Mouse (Mus musculus) liver, adult 2 months (tissue): Measurements from ENCODE around the gene Prr14l. TPM values are rescaled to one million over a fixed set of nuclear protein-coding genes. Genes with fewer than 3 reads are reported as not detected.
A peak's percentile ranks its signal among the peaks of the same experiment; 100 is the strongest.

Experiments
- DNase-seq: peaks from one replicate; pipeline ENCODE4 v3.0.0-alpha.2; 2011; ENCODE audit warnings: low read depth, low spot score; ENCODE audit errors: extremely low read depth
- H3K27ac ChIP-seq: fragments of 200-500 bp; replicated peaks from 2 replicates; pipeline ENCODE4 v1.5.1; 2012; ENCODE audit warnings: low read depth, mild to moderate bottlenecking, control low read depth, inconsistent platforms, low read length; ENCODE audit not compliant: insufficient read depth
- H3K27me3 ChIP-seq: fragments of 200-500 bp; 2 replicates; pipeline ENCODE4 v1.6.1; 2012; ENCODE audit warnings: mild to moderate bottlenecking, moderate library complexity, low read length, inconsistent platforms; ENCODE audit not compliant: control insufficient read depth, insufficient read depth
- H3K36me3 ChIP-seq: fragments of 200-500 bp; 2 replicates; pipeline ENCODE4 v1.6.1; 2012; ENCODE audit warnings: low read length, inconsistent platforms; ENCODE audit not compliant: control insufficient read depth, insufficient read depth
- H3K4me1 ChIP-seq: fragments of 200-500 bp; 2 replicates; pipeline ENCODE4 v1.6.1; 2011; ENCODE audit warnings: low read length; ENCODE audit not compliant: control insufficient read depth, insufficient read depth
- H3K4me3 ChIP-seq: fragments of 200-500 bp; 2 replicates; pipeline ENCODE4 v1.5.1; 2011; ENCODE audit warnings: low read depth, mild to moderate bottlenecking, control low read depth, low read length, moderate library complexity; ENCODE audit not compliant: insufficient read depth
- H3K79me2 ChIP-seq: fragments of 200-500 bp; 2 replicates; pipeline ENCODE4 v1.6.1; 2012; ENCODE audit warnings: inconsistent platforms, mild to moderate bottlenecking, low read length, moderate library complexity; ENCODE audit not compliant: control insufficient read depth, insufficient read depth
- H3K9ac ChIP-seq: fragments of 200-500 bp; 2 replicates; pipeline ENCODE4 v1.6.1; 2012; ENCODE audit warnings: low read depth, mild to moderate bottlenecking, control low read depth, inconsistent platforms, low read length
- CTCF ChIP-seq: fragments of 200-500 bp; IDR thresholded peaks from 2 replicates; pipeline ENCODE4 v1.5.1; 2011; ENCODE audit warnings: low read depth, low read length, control low read depth
- POLR2A ChIP-seq: fragments of 200-500 bp; IDR thresholded peaks from 2 replicates; pipeline ENCODE4 v1.6.1; 2011; ENCODE audit warnings: low read length, control low read depth; ENCODE audit not compliant: insufficient read depth; ENCODE audit errors: extremely low read depth
- WGBS: fragments of 180-500 bp; shearing (Covaris S2); methylation state at CpG from one replicate; pipeline ENCODE4 v1.1.7; 2018; 5-methylcytosine and 5-hydroxymethylcytosine counted together
- polyA plus RNA-seq: library from polyadenylated mRNA; depleted of rRNA; stranded (reverse); fragments of >200 nt; gene quantifications from 2 replicates; pipeline ENCODE4 v1.2.3, GENCODE M21; 2012; rRNA removed
- total RNA-seq: library from RNA; depleted of rRNA; stranded (reverse); fragments of >200 nt; gene quantifications from 2 replicates; pipeline ENCODE4 v1.2.3, GENCODE M21; 2014; rRNA removed

Gene Prr14l
- total RNA-seq, result 10.0 and 13.9 TPM in 2 replicates
- 8.7 and 15.7 TPM in 2 replicates for polyA plus RNA-seq

- H3K9ac ChIP-seq, result peak within 1 kb of the TSS; percentile 99
- peak within 1 kb of the TSS; percentile 96 for H3K4me3 ChIP-seq
- WGBS, result under 1% methylated on average over 51 of the region's 51 CpGs
- DNase-seq, result peak; percentile 83
- peaks cover 22% of the 10 kb centered on the region; the same call in 1 of the 2 replicates for H3K79me2 ChIP-seq
- no peaks in the 10 kb centered on the region for H3K27me3 ChIP-seq
- no peaks in the 10 kb centered on the region for H3K36me3 ChIP-seq
- H3K27ac ChIP-seq, result peak within 1 kb of the TSS; percentile 83
- peaks cover 9% of the 10 kb centered on the region for H3K4me1 ChIP-seq
- TF ChIP-seq POLR2A (peak; percentile 83), CTCF (no peak)
These were observed at the start of gene Prr14l for GRCm38 (mm10) chr5:32853731-32854507. Gene Prr14l (minus strand): TSS chr5:32854256.

DNA sequence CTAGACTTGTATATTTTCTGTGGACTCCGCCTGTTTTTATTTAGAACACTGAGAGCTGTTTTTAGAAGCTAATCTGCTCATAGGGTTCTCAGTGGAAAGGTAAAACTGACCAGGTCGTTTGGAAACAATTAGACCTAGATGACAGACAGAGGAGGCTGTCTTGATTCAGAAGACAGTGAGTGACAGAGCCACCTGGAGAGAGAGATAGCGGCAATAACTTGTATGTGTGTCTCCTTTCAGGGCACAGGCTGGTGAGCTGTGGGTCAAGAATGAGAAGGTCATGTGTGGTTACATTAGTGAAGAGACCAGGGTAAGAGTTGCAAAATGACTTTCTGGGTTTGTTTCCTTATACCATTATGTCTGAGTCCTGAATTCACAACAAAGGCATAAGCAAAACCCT lies 32.7 kb upstream of the Prr14l start:
- WGBS, result 77% methylated on average over 3 of the region's 3 CpGs

GRCm38 (mm10) chr5:32872346-32872745 lies 18.3 kb upstream of the Prr14l start:
- H3K36me3 ChIP-seq, result peaks cover 31% of the 10 kb centered on the region
- TF ChIP-seq POLR2A (no peak), CTCF (no peak)
- H3K4me3 ChIP-seq, result no peak overlapping the region
- H3K27me3 ChIP-seq, result no peaks in the 10 kb centered on the region
- no peak overlapping the region for H3K27ac ChIP-seq
- no peaks in the 10 kb centered on the region for H3K79me2 ChIP-seq
- WGBS, result 97% methylated on average over 5 of the region's 5 CpGs
- H3K9ac ChIP-seq, result no peak overlapping the region
- H3K4me1 ChIP-seq, result no peaks in the 10 kb centered on the region
- no peak for DNase-seq

More for the DNA sequence above, 32.7 kb upstream of the Prr14l start:
- H3K79me2 ChIP-seq, result no peaks in the 10 kb centered on the region
- H3K4me3 ChIP-seq, result no peak overlapping the region
- TF ChIP-seq POLR2A, result no peak
- no peak for TF ChIP-seq CTCF
- H3K27me3 ChIP-seq, result no peaks in the 10 kb centered on the region
- no peaks in the 10 kb centered on the region for H3K4me1 ChIP-seq
- H3K27ac ChIP-seq, result no peak overlapping the region
- H3K9ac ChIP-seq, result no peak overlapping the region
- no peak for DNase-seq
- peaks cover 32% of the 10 kb centered on the region for H3K36me3 ChIP-seq

- Histone ChIP-seq H3K27ac (no peak overlapping the region), H3K79me2 (no peaks in the 10 kb centered on the region; the same call in 1 of the 2 replicates), H3K36me3 (peaks cover 24% of the 10 kb centered on the region), H3K9ac (no peak overlapping the region), H3K4me1 (peaks cover 3% of the 10 kb centered on the region; the same call in 1 of the 2 replicates), H3K27me3 (no peaks in the 10 kb centered on the region), H3K4me3 (no peak overlapping the region)
- TF ChIP-seq POLR2A (no peak), CTCF (no peak)
- no peak for DNase-seq
- WGBS, result 96% methylated on average over 5 of the region's 5 CpGs
These were observed 15.5 kb upstream of the Prr14l start for GRCm38 (mm10) chr5:32869389-32870024.

- Histone ChIP-seq H3K79me2 (no peaks in the 10 kb centered on the region; the same call in 1 of the 2 replicates), H3K4me1 (peaks cover 4% of the 10 kb centered on the region; the same call in 1 of the 2 replicates), H3K36me3 (peaks cover 8% of the 10 kb centered on the region; the same call in 1 of the 2 replicates), H3K9ac (peak within 1 kb of the TSS; percentile 83), H3K27me3 (no peaks in the 10 kb centered on the region), H3K27ac (peak within 1 kb of the TSS; percentile 52), H3K4me3 (peak within 1 kb of the TSS; percentile 77)
- no peak for TF ChIP-seq CTCF
- peak; percentile 58; the same call in 1 of the 2 replicates for TF ChIP-seq POLR2A
- peak; percentile 97 for DNase-seq
- WGBS, result under 1% methylated on average over 63 of the region's 64 CpGs
These were observed 9.5 kb upstream of the Prr14l start, which contains the start of gene Depdc5 for GRCm38 (mm10) chr5:32863253-32864228. Gene Depdc5 (plus strand): TSS chr5:32863701.
